In the genomic region with DNA sequence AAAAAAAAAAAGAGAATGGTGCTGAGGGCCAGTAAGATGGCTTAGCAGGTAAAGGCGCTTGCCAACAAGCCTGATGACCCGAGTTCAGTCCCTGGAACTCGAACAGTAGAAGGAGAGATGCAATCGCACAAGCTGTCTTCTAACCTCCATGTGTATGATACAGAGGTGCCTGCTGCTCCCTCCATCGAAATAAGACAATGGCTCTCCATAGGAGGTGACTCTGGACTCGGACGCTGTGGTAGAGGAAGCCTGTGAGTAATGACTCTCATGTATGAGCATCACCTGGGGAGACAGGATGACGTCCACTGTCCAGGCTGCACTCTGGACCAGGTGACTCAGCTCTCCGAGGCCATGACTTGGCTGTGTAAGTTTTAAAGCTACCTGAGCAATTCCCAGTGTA, we compare ENCODE assay signal across 27 mouse cellular contexts. TPM values are rescaled to one million over a fixed set of nuclear protein-coding genes. Genes with fewer than 3 reads are reported as not detected.
"Had no signal": no experiment of that assay in that cellular context is flagged by ENCODE, and none has a peak within 500 bp of the region (broad histone marks: within the 10 kb centered on the region; RNA-seq: fewer than 3 reads in every experiment).

No protein-coding gene starts in this region.

- H3K4me3 ChIP-seq: embryonic facial prominence, embryonic 10.5 days; embryonic facial prominence, embryonic 12.5 days; embryonic facial prominence, embryonic 13.5 days; embryonic facial prominence, embryonic 15.5 days; erythroblast, embryonic 14.5 days; forebrain, embryonic 10.5 days; forebrain, embryonic 12.5 days; forebrain, embryonic 13.5 days; forebrain, embryonic 15.5 days; gastrocnemius, adult 2 months; heart, adult 2 months had no signal

- H3K4me2 ChIP-seq: embryonic facial prominence, embryonic 12.5 days; embryonic facial prominence, embryonic 13.5 days; embryonic facial prominence, embryonic 15.5 days; forebrain, embryonic 12.5 days; forebrain, embryonic 13.5 days; forebrain, embryonic 15.5 days had no signal

- H3K9ac ChIP-seq: embryonic facial prominence, embryonic 12.5 days; embryonic facial prominence, embryonic 13.5 days; embryonic facial prominence, embryonic 15.5 days; forebrain, embryonic 12.5 days; forebrain, embryonic 13.5 days; forebrain, embryonic 15.5 days; forebrain, postnatal 0 days had no signal

- H3K27me3 ChIP-seq: embryonic facial prominence, embryonic 12.5 days; embryonic facial prominence, embryonic 13.5 days; embryonic facial prominence, embryonic 15.5 days; forebrain, embryonic 12.5 days; forebrain, embryonic 13.5 days; forebrain, embryonic 15.5 days had no signal

- H3K27ac ChIP-seq: embryonic facial prominence, embryonic 10.5 days; embryonic facial prominence, embryonic 12.5 days; embryonic facial prominence, embryonic 13.5 days; embryonic facial prominence, embryonic 15.5 days; forebrain, embryonic 10.5 days; forebrain, embryonic 12.5 days; forebrain, embryonic 13.5 days; forebrain, embryonic 15.5 days; gastrocnemius, adult 2 months; heart, adult 2 months had no signal

- H3K9me3 ChIP-seq: embryonic facial prominence, embryonic 10.5 days; embryonic facial prominence, embryonic 12.5 days; embryonic facial prominence, embryonic 13.5 days; embryonic facial prominence, embryonic 15.5 days; forebrain, embryonic 10.5 days; forebrain, embryonic 12.5 days; forebrain, embryonic 13.5 days; forebrain, embryonic 15.5 days had no signal

- H3K36me3 ChIP-seq: embryonic facial prominence, embryonic 10.5 days; embryonic facial prominence, embryonic 12.5 days; embryonic facial prominence, embryonic 13.5 days; embryonic facial prominence, embryonic 15.5 days; forebrain, embryonic 10.5 days; forebrain, embryonic 12.5 days; forebrain, embryonic 15.5 days had no signal

- ATAC-seq: forebrain, embryonic 13.5 days; forebrain, embryonic 14.5 days; forebrain, embryonic 15.5 days; forebrain, embryonic 16.5 days; forebrain, postnatal 0 days had no signal

- DNase-seq: cerebellum, adult 8-10 months; cerebellum, adult 9-10 months; cerebellum, adult 9-11 months; cerebellum, postnatal 10 days; cerebellum, postnatal 14 days; cerebellum, postnatal 25 days; cerebellum, postnatal 36 days; embryo, embryonic 11 days; forebrain, postnatal 0 days; gastrocnemius, adult 2 months; gastrocnemius, postnatal 10 days; gastrocnemius, postnatal 14 days; gastrocnemius, postnatal 25 days; gastrocnemius, postnatal 36 days; heart, adult 18-20 months; heart, adult 2 months had no signal

- H3K4me1 ChIP-seq: forebrain, embryonic 12.5 days; forebrain, embryonic 13.5 days; forebrain, embryonic 15.5 days had no signal

RNA-seq across cellular contexts. Expression of gene Dsp, which starts 21.0 kb away (rescaled TPM):
- polyA plus RNA-seq: erythroblast, embryonic 14.5 days had no signal
